Mouse (Mus musculus): ENCODE measurements around the gene Sspo. TPM values are rescaled to one million over a fixed set of nuclear protein-coding genes. Genes with fewer than 3 reads are reported as not detected.

The Sspo gene
- polyA plus RNA-seq, 1 experiment, result 0.21 TPM

DNA sequence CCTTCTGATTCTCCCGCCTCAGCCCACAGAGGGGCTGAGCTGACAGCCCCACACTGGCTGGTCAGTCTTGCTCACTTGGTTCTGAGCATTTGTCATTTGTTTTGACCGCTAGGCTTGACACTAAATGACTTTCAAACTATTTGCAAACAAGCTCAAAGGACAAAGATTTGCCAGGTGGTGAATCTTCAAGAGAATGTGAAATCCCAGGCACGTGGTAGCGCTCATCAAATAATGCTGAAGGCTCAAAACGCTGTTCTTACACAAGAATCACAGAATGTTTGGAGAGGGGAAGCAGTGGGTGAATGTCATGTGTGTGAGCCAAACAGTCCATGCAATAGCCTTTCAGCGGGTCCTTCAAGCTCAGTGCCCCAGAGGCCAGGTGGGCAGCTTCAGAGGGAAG is 13.4 kb upstream of the Sspo start:
- no peak for TF ChIP-seq CTCF (IDR thresholded peaks at IDR 0.05; ENCODE audit: borderline replicate concordance, insufficient read depth, low read length)
- no peak for TF ChIP-seq POLR2A (IDR thresholded peaks at IDR 0.05; ENCODE audit: low read depth, low read length)
- no peak overlapping the region for H3K4me3 ChIP-seq (ENCODE audit: insufficient read depth, low read length)
- H3K27ac ChIP-seq (ENCODE audit: insufficient read depth, low read length), result no peak overlapping the region
- no peaks in the 10 kb centered on the region for H3K4me1 ChIP-seq (ENCODE audit: control insufficient read depth, insufficient read depth, low read length)

DNA sequence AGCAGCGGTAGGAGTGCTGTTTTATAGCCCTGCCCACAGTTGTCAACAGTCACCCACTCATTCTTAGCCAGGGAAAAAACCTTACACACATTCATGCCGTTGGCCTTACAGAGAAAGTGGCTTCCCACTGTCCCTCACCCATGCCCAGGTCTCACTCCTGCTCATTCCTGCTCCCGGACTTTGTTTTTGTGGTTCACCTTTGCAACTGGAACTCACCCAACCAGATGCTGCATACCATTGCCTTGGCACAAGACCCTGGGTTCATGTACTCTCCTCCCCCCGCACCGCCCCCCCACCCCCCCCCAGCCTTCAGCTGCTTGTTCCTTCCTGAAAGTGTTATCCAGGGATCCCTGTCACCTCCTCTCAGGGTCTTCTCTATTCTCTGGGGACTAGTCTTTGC is 12.9 kb upstream of the Sspo start:
- Histone ChIP-seq H3K4me3 (ENCODE audit: insufficient read depth, low read length) (no peak overlapping the region), H3K27ac (ENCODE audit: insufficient read depth, low read length) (no peak overlapping the region), H3K4me1 (ENCODE audit: control insufficient read depth, insufficient read depth, low read length) (no peaks in the 10 kb centered on the region)
- TF ChIP-seq CTCF (IDR thresholded peaks at IDR 0.05; ENCODE audit: borderline replicate concordance, insufficient read depth, low read length), result no peak
- no peak for TF ChIP-seq POLR2A (IDR thresholded peaks at IDR 0.05; ENCODE audit: low read depth, low read length)

DNA sequence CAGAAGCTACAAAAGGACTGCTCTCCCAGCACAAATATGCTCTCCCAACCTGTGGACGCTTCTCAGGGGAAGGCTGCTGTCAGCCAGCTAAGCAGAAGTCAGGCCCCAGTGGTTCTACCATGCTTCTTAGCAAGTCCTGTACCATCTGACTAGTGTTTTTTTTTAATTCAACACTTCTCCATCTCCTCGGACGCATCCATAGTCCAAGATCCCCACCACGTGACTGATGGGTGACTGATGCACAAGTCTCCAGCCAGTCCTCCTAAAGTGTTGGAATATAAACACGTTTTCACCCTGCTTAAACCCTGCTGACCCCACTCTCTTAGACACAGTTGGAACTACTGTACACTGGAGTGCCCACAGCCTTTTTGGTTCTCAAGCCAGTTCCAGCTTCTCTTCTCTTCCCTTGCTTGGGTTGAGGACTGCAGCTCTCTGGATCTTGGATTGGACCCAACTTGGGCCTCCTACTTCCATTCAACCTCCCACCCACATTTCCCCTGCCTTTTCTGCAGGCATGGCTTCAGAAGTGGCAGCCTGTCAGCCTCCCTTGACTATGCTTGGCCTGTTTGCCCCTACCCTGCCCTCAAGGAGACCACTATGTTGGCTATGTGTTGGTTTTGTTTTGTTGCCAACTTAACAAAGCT is 12.2 kb upstream of the Sspo start:
- TF ChIP-seq POLR2A (IDR thresholded peaks at IDR 0.05; ENCODE audit: low read depth, low read length) (no peak), CTCF (IDR thresholded peaks at IDR 0.05; ENCODE audit: borderline replicate concordance, insufficient read depth, low read length) (no peak)
- H3K27ac ChIP-seq (ENCODE audit: insufficient read depth, low read length), result no peak overlapping the region
- H3K4me3 ChIP-seq (ENCODE audit: insufficient read depth, low read length), result no peak overlapping the region
- no peaks in the 10 kb centered on the region for H3K4me1 ChIP-seq (ENCODE audit: control insufficient read depth, insufficient read depth, low read length)

DNA sequence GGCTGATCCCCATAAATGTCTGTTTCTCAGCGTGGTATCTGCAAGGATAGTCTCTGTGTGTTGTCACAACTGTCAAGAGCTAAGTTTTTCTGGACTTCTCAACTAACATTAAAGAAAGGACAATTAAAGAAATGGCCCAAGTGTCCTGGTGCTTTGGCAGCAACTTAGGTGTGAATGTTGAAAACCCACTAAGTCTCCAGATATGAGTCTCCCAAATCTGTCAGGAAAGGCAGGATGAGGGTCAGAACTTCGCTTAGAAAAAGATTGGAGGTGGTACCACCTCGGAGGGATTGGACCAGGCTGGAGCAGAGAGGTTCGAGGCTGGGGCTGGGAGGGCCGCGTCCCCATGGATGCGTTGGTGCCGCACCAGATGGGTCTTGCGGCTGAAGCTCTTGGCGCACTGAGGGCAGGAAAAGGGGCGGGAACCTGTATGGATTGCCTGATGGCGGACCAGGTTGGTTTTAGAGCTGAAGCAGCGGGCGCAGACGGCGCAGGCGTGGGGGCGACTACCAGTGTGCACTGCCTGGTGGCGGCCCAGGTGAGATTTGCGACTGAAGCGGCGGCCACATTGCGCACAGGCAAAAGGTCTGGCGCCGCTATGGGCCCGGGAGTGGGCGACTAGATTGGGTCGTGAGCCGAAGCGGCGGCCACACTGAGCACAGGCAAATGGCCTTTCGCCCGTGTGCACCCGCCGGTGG is 10.2 kb upstream of the Sspo start:
- Histone ChIP-seq H3K4me1 (ENCODE audit: control insufficient read depth, insufficient read depth, low read length) (no peaks in the 10 kb centered on the region), H3K4me3 (ENCODE audit: insufficient read depth, low read length) (no peak overlapping the region), H3K27ac (ENCODE audit: insufficient read depth, low read length) (no peak overlapping the region)
- TF ChIP-seq CTCF (IDR thresholded peaks at IDR 0.05; ENCODE audit: borderline replicate concordance, insufficient read depth, low read length), result no peak

DNA sequence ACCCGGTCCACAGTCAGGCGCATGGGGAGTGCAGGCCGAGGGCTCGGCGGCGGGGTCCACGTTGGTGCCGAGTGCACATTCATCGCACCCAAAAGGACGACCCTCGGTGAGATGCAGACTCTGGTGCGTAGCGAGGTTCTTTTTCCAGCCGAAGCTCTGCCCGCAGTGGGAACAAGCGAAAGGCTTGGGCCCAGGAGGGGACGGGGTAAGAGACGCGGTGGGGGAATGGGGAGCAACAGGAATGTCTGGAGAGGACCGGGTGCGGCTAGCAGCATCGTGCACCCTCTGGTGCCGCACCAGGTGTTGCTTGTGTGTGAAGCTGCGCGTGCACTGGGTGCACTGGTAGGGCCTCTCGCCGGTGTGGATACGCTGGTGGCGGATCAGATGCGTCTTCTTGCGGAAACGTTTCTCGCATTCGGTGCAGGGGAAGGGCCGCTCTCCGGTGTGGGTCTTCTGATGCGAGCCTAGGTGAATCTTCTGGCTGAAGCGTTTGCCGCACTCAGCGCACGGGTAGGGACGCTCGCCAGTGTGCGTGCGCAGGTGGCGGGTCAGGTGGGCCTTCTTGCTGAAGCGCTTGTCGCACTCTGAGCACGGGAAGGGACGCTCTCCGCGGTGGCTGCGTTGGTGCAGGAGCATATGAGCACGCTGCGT is 9.4 kb upstream of the Sspo start:
- Histone ChIP-seq H3K4me3 (ENCODE audit: insufficient read depth, low read length) (no peak overlapping the region), H3K4me1 (ENCODE audit: control insufficient read depth, insufficient read depth, low read length) (no peaks in the 10 kb centered on the region), H3K27ac (ENCODE audit: insufficient read depth, low read length) (no peak overlapping the region)
- TF ChIP-seq POLR2A (IDR thresholded peaks at IDR 0.05; ENCODE audit: low read depth, low read length) (no peak), CTCF (IDR thresholded peaks at IDR 0.05; ENCODE audit: borderline replicate concordance, insufficient read depth, low read length) (no peak)

DNA sequence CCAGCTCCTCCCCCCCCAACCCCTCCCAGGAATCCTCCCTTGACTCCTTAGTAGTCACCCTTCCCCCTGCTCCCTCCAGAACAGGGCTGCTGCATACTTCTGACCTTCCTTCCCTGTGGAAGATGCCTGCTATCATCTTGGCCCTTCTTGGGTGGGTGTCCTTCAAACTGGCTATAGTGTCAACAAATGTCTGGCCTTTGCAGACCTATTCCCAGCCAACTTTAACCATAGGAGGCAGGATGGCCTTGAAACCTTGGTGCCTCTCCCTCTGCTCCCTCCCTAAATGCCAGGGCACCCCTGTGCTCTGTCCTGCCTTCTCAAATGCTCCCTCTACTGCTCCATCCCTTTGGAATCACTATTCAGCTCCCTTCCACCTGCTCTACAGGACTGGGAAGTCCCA is 8.4 kb upstream of the Sspo start:
- no peak overlapping the region for H3K4me3 ChIP-seq (ENCODE audit: insufficient read depth, low read length)
- no peak for TF ChIP-seq CTCF (IDR thresholded peaks at IDR 0.05; ENCODE audit: borderline replicate concordance, insufficient read depth, low read length)
- TF ChIP-seq POLR2A (IDR thresholded peaks at IDR 0.05; ENCODE audit: low read depth, low read length), result no peak
- H3K27ac ChIP-seq (ENCODE audit: insufficient read depth, low read length), result no peak overlapping the region
- H3K4me1 ChIP-seq (ENCODE audit: control insufficient read depth, insufficient read depth, low read length), result no peaks in the 10 kb centered on the region

DNA sequence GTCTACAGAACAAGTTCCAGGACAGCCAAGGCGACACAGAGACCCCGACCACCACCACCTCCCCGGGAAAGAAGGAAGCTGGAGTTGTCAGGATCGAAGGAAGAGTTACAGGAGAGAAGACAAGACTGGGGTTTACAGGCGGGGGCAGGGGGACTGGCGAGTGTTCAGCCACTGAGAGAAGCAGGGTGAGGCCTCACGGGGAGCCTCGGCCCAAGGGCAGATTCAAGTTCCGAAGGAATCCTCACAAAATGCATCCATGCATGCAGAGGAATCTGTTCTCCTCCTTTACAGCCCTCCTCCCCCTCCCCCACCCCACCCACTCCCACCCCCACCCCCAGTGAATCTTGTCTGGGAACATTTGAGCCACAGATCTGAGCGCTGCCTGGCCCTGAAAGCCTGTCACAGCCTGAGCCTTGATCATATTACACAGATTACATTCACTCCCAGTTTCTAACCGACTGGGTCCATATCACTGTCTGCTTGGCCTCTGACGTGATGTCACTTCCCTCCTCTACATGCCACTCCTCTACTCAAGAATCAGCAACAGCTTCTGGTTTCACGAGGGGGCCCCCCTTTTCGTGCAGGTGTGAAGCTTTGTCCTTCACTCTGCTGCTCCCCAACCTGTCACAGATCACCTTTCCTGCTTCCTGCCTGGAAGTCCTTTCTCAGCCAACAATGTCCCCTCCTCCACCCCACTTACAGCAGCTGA is 7.6 kb upstream of the Sspo start:
- no peak for TF ChIP-seq POLR2A (IDR thresholded peaks at IDR 0.05; ENCODE audit: low read depth, low read length)
- no peak for TF ChIP-seq CTCF (IDR thresholded peaks at IDR 0.05; ENCODE audit: borderline replicate concordance, insufficient read depth, low read length)
- Histone ChIP-seq H3K4me1 (ENCODE audit: control insufficient read depth, insufficient read depth, low read length) (no peaks in the 10 kb centered on the region), H3K27ac (ENCODE audit: insufficient read depth, low read length) (no peak overlapping the region), H3K4me3 (ENCODE audit: insufficient read depth, low read length) (no peak overlapping the region)

DNA sequence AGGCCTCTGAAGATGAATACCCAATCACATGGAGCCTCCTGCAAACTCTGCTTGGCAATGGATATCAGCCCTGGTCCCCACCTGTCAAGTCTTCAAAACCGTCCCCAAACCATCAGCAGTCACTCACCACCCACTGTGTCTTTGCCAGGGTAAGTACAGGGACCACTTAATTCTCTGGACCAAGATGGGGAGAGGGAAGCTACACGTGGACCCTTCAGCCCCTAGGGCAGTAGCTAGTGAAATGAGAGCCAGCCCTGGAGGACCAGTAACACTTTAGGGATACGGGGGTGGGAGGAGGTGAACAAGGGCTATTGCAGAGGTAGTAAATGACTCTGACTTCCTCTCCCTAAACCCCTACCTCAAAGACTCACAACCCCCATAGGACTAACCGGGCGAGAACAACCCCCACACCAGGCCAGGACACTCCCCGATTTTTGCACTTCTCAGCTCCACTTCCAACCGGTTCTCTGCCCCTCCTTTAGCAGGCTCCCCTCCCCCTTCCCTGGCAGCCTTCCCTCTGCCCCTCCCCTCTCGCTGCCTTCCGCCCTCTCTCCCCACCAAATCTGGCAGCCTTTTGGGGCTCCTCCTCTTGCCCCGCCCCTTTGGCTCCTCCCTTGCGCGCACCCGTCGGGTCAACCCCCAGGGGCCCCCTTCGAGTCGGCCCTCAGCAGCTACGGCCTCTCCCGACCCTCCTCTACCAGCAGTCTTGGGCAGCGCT is 4.3 kb upstream of the Sspo start:
- TF ChIP-seq POLR2A (IDR thresholded peaks at IDR 0.05; ENCODE audit: low read depth, low read length) (peak; percentile 32; the same call in 1 of the 2 replicates), CTCF (IDR thresholded peaks at IDR 0.05; ENCODE audit: borderline replicate concordance, insufficient read depth, low read length) (no peak)
- Histone ChIP-seq H3K4me1 (ENCODE audit: control insufficient read depth, insufficient read depth, low read length) (no peaks in the 10 kb centered on the region), H3K27ac (ENCODE audit: insufficient read depth, low read length) (peak overlapping the region; percentile 21; the same call in 1 of the 2 replicates), H3K4me3 (ENCODE audit: insufficient read depth, low read length) (no peak overlapping the region)

Measured in embryonic fibroblast, embryonic 13.5 days (primary cell).